Mouse (Mus musculus): Measurements from ENCODE around the gene Zbtb1. TPM values are rescaled to one million over a fixed set of nuclear protein-coding genes. Genes with fewer than 3 reads are reported as not detected.
"Not testable (repeated sequence)": the region's sequence is repeated elsewhere in the genome, so short reads cannot be mapped to it uniquely, and the experiment has no call there.

Gene Zbtb1
- total RNA-seq, 2 experiments from 2014 or later, result 3.9 to 4.0 TPM

- DNase-seq (ENCODE audit: low spot score), result peak; percentile 99
These were observed 33.9 kb downstream of the Zbtb1 start, which contains the start of gene Hspa2 for GRCm38 (mm10) chr12:76403886-76404537. TSS of gene Hspa2 (plus strand) at chr12:76404176.

GRCm38 (mm10) chr12:76404836-76405182 lies 34.7 kb downstream of the Zbtb1 start:
- peak; percentile 15 for DNase-seq (ENCODE audit: low spot score)

- DNase-seq (ENCODE audit: low spot score), result no peak
These were observed 35.3 kb downstream of the Zbtb1 start for GRCm38 (mm10) chr12:76405183-76405970.

- no peak for DNase-seq (ENCODE audit: low spot score)
These were observed 35.9 kb downstream of the Zbtb1 start for GRCm38 (mm10) chr12:76405971-76406370.

- DNase-seq (ENCODE audit: low spot score), result no peak
These were observed 37.1 kb downstream of the Zbtb1 start for GRCm38 (mm10) chr12:76407184-76407583.

- DNase-seq (ENCODE audit: low spot score), result no peak
These were observed 39.1 kb downstream of the Zbtb1 start for GRCm38 (mm10) chr12:76409166-76409565.

GRCm38 (mm10) chr12:76415383-76416010 lies 45.4 kb downstream of the Zbtb1 start:
- DNase-seq (ENCODE audit: low spot score), result no peak

- no peak for DNase-seq (ENCODE audit: low spot score)
These were observed 47.4 kb downstream of the Zbtb1 start, which contains the start of gene Ppp1r36 for GRCm38 (mm10) chr12:76417433-76417854. TSS of gene Ppp1r36 (plus strand) at chr12:76417538.

GRCm38 (mm10) chr12:76418346-76418745 lies 48.3 kb downstream of the Zbtb1 start:
- no peak for DNase-seq (ENCODE audit: low spot score)

- DNase-seq (ENCODE audit: low spot score), result no peak
These were observed 55.2 kb downstream of the Zbtb1 start for GRCm38 (mm10) chr12:76425256-76425655.

- DNase-seq (ENCODE audit: low spot score), result no peak
These were observed 57.5 kb downstream of the Zbtb1 start for GRCm38 (mm10) chr12:76427546-76427945.

GRCm38 (mm10) chr12:76430879-76431406 lies 60.9 kb downstream of the Zbtb1 start:
- peak; percentile 24 for DNase-seq (ENCODE audit: low spot score)

- DNase-seq (ENCODE audit: low spot score), result peak; percentile 20
These were observed 61.4 kb downstream of the Zbtb1 start for GRCm38 (mm10) chr12:76431431-76431830.

GRCm38 (mm10) chr12:76434111-76434510 lies 64.0 kb downstream of the Zbtb1 start:
- no peak for DNase-seq (ENCODE audit: low spot score)

GRCm38 (mm10) chr12:76435084-76435483 lies 65.0 kb downstream of the Zbtb1 start:
- no peak for DNase-seq (ENCODE audit: low spot score)

- DNase-seq (ENCODE audit: low spot score), result no peak
These were observed 65.5 kb downstream of the Zbtb1 start for GRCm38 (mm10) chr12:76435549-76435948.

- DNase-seq (ENCODE audit: low spot score), result not testable (repeated sequence)
These were observed 73.4 kb downstream of the Zbtb1 start for GRCm38 (mm10) chr12:76443488-76443887.

GRCm38 (mm10) chr12:76444359-76444772 lies 74.3 kb downstream of the Zbtb1 start:
- DNase-seq (ENCODE audit: low spot score), result no peak

- no peak for DNase-seq (ENCODE audit: low spot score)
These were observed 74.8 kb downstream of the Zbtb1 start for GRCm38 (mm10) chr12:76444862-76445261.

GRCm38 (mm10) chr12:76446201-76446600 lies 76.1 kb downstream of the Zbtb1 start:
- no peak for DNase-seq (ENCODE audit: low spot score)
